Mouse (Mus musculus) spleen, adult 2 months (tissue): ENCODE data around the gene Morn3. TPM values are rescaled to one million over a fixed set of nuclear protein-coding genes. Genes with fewer than 3 reads are reported as not detected.

Experiments used
- DNase-seq, 2 experiments: peaks; one replicate each; pipeline versions ENCODE4 v3.0.0 to v3.0.0-alpha.2; 2012 to 2021; ENCODE audit warnings: low spot score in 2 of 2, low read depth in 1 of 2
- H3K27ac ChIP-seq: fragments of 200-500 bp; 2 replicates; pipeline ENCODE4 v1.5.1; 2012; ENCODE audit warnings: low read length, inconsistent platforms; ENCODE audit not compliant: insufficient read depth
- H3K27me3 ChIP-seq: fragments of 200-500 bp; 2 replicates; pipeline ENCODE4 v1.6.1; 2012; ENCODE audit warnings: mild to moderate bottlenecking, moderate library complexity, low read length, inconsistent platforms; ENCODE audit not compliant: control insufficient read depth, insufficient read depth
- H3K36me3 ChIP-seq: fragments of 200-500 bp; 2 replicates; pipeline ENCODE4 v1.6.1; 2012; ENCODE audit warnings: mild to moderate bottlenecking, low read length, inconsistent platforms; ENCODE audit not compliant: control insufficient read depth, insufficient read depth
- H3K4me1 ChIP-seq: fragments of 200-500 bp; 2 replicates; pipeline ENCODE4 v1.6.1; 2011; ENCODE audit warnings: inconsistent platforms; ENCODE audit not compliant: control insufficient read depth, insufficient read depth, insufficient read length
- H3K4me3 ChIP-seq: fragments of 200-500 bp; 2 replicates; pipeline ENCODE4 v1.5.1; 2011; ENCODE audit warnings: mild to moderate bottlenecking, inconsistent platforms; ENCODE audit not compliant: insufficient read depth, insufficient read length; ENCODE audit errors: extremely low read depth
- CTCF ChIP-seq: fragments of 200-500 bp; IDR thresholded peaks from 2 replicates; pipeline ENCODE4 v1.5.1; 2011; ENCODE audit warnings: mild to moderate bottlenecking, inconsistent platforms; ENCODE audit not compliant: insufficient read depth, insufficient read length, insufficient replicate concordance; ENCODE audit errors: extremely low read depth
- POLR2A ChIP-seq: fragments of 200-500 bp; IDR thresholded peaks from 2 replicates; pipeline ENCODE4 v1.6.1; 2011; ENCODE audit warnings: low read depth, low read length, inconsistent platforms
- WGBS: fragments of 180-500 bp; shearing (Covaris S2); methylation state at CpG from one replicate; pipeline ENCODE4 v1.1.7; 2018; 5-methylcytosine and 5-hydroxymethylcytosine counted together
- polyA plus RNA-seq: library from polyadenylated mRNA; depleted of rRNA; stranded (reverse); fragments of >200 nt; gene quantifications from 2 replicates; pipeline ENCODE4 v1.2.3, GENCODE M21; 2012

The Morn3 gene
- polyA plus RNA-seq, 1 experiment: not detected

- Histone ChIP-seq H3K4me1 (no peaks in the 10 kb centered on the region), H3K36me3 (no peaks in the 10 kb centered on the region), H3K27me3 (no peaks in the 10 kb centered on the region), H3K27ac (no peak overlapping the region), H3K4me3 (no peak overlapping the region)
- DNase-seq: no peak
- WGBS: 87% methylated on average over 19 of the region's 19 CpGs
- TF ChIP-seq POLR2A (no peak), CTCF (no peak)
These were observed 40.9 kb downstream of the Morn3 start for GRCm38 (mm10) chr5:123005716-123006592.

DNA sequence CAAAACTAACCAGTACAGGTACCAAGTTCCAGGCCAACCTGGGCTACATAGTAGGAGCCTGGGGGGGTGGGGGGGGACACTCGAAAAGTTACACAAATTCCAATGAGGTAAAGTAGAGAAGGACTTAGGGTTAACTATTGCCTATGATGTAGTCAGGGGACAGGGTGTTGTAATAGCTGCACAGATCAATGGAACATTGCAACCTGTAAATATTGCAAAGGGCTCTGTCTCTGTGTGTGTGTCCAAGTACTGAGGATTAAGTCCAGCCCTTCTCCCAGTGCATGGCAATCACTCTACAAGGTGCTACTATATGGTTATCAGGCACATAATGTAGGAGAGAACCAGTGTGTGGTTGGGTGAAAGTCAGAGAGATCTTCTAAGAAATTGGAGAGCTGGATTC is 45.9 kb downstream of the Morn3 start:
- WGBS: 74% methylated on average over 1 of the region's 1 CpGs
- Histone ChIP-seq H3K36me3 (no peaks in the 10 kb centered on the region), H3K4me1 (peaks cover 4% of the 10 kb centered on the region; the same call in 1 of the 2 replicates), H3K27me3 (no peaks in the 10 kb centered on the region), H3K4me3 (no peak overlapping the region), H3K27ac (no peak overlapping the region)
- no peak for DNase-seq
- TF ChIP-seq CTCF (no peak), POLR2A (no peak)

GRCm38 (mm10) chr5:122997205-122998204 is 49.3 kb downstream of the Morn3 start:
- TF ChIP-seq POLR2A (no peak), CTCF (no peak)
- 51% methylated on average over 18 of the region's 18 CpGs for WGBS
- H3K27me3 ChIP-seq: no peaks in the 10 kb centered on the region
- H3K36me3 ChIP-seq: no peaks in the 10 kb centered on the region
- H3K4me1 ChIP-seq: peaks cover 4% of the 10 kb centered on the region; the same call in 1 of the 2 replicates
- no peak overlapping the region for H3K4me3 ChIP-seq
- no peak overlapping the region for H3K27ac ChIP-seq
- DNase-seq: no peak

GRCm38 (mm10) chr5:122994910-122995309 is 51.9 kb downstream of the Morn3 start:
- Histone ChIP-seq H3K4me3 (no peak overlapping the region), H3K27me3 (no peaks in the 10 kb centered on the region), H3K27ac (0 out of 2 replicates have a peak overlapping the region, but pooled peaks have one; percentile 18), H3K36me3 (no peaks in the 10 kb centered on the region), H3K4me1 (peaks cover 9% of the 10 kb centered on the region; the same call in 1 of the 2 replicates)
- 12% methylated on average over 1 of the region's 1 CpGs for WGBS
- DNase-seq: no peak
- no peak for TF ChIP-seq POLR2A
- no peak for TF ChIP-seq CTCF

DNA sequence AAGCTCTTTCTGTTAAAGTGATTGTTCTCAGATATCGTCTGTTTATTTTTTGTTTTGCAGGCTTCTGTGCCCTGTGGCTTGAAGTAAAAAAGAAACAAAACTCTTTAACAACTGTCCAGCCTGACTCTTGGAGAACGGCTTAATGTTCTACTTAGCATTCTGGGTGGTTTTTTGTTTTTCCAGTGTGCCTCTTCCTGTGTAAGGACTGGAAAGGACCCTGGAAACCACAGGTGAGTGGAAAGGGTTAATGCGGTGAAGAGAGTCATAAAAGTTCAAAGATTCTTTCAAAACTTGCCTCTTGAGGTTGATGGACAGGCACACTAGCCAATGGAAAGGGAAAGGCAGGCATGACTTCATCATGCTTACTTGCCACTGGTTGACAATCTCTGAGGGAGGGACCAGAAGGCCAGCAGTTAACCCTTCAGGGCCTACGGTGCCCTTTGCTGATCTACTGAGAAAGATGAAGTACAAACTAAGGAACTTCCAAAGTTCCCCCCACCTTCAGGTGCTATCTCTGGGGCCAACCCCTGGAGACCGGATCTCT is 52.4 kb downstream of the Morn3 start:
- Histone ChIP-seq H3K36me3 (no peaks in the 10 kb centered on the region), H3K4me1 (peaks cover 9% of the 10 kb centered on the region; the same call in 1 of the 2 replicates), H3K4me3 (no peak overlapping the region), H3K27me3 (no peaks in the 10 kb centered on the region), H3K27ac (0 out of 2 replicates have a peak overlapping the region, but pooled peaks have one; percentile 18)
- 18% methylated on average over 5 of the region's 5 CpGs for WGBS
- DNase-seq: peak; percentile 73 to 82
- TF ChIP-seq POLR2A: no peak
- TF ChIP-seq CTCF: no peak

- TF ChIP-seq POLR2A (no peak), CTCF (no peak)
- Histone ChIP-seq H3K4me1 (peaks cover 9% of the 10 kb centered on the region; the same call in 1 of the 2 replicates), H3K27me3 (no peaks in the 10 kb centered on the region), H3K36me3 (no peaks in the 10 kb centered on the region), H3K27ac (no peak overlapping the region), H3K4me3 (no peak overlapping the region)
- 87% methylated on average over 2 of the region's 2 CpGs for WGBS
- no peak for DNase-seq
These were observed 53.0 kb downstream of the Morn3 start for GRCm38 (mm10) chr5:122993811-122994210.
